Mouse (Mus musculus): ENCODE data around the gene Shh. TPM values are rescaled to one million over a fixed set of nuclear protein-coding genes. Genes with fewer than 3 reads are reported as not detected.

Shh gene
- polyA plus RNA-seq, 1 experiment = not detected

DNA sequence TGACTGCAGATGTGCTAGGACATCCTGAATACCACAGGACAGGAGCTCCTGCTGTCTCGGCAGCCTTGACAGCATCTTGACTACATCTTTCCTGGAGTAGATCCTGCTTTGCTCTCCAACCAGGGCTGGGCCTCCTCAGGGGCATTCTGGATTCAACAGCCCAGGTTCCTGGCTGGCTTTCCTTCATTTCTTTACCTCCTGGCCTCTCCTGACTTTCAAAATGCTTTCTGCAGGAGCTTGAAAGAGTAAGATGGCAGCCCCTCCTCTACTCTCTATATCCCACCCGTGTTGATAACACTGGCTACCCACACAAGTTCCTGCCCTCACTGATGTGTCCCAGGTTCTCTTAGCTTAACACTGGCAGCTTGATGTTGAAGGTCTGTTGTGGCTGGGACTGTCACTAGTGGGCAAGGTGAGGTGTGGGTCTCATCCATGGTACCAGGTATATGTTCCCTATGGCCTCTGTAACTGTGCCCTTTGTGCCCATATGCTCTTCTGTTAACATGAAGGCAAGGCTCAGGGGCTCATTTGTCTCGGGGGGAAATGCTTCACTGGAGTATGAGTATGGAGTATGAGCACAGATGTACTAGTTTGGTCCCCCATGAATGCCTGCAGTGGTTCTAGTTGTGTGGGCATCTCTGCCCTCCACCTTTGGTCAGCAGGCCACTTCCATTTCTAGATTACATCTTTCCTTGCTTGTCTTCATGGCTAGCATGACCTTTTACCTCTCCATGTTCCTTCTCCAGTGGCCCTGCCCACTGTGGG is 16.7 kb downstream of the Shh start:
- Histone ChIP-seq H3K4me3 (ENCODE audit: insufficient read depth, low read length) (no peak overlapping the region), H3K4me1 (ENCODE audit: control insufficient read depth, insufficient read depth, low read length) (no peaks in the 10 kb centered on the region), H3K27ac (ENCODE audit: insufficient read depth, low read depth, low read length) (no peak overlapping the region)
- TF ChIP-seq POLR2A (IDR thresholded peaks at IDR 0.05; ENCODE audit: borderline replicate concordance, low read depth, low read length) = no peak
- TF ChIP-seq CTCF (IDR thresholded peaks at IDR 0.05; ENCODE audit: low read depth, low read length) = no peak

- H3K27ac ChIP-seq (ENCODE audit: insufficient read depth, low read depth, low read length) = no peak overlapping the region
- TF ChIP-seq POLR2A (IDR thresholded peaks at IDR 0.05; ENCODE audit: borderline replicate concordance, low read depth, low read length) = no peak
- H3K4me3 ChIP-seq (ENCODE audit: insufficient read depth, low read length) = no peak overlapping the region
- H3K4me1 ChIP-seq (ENCODE audit: control insufficient read depth, insufficient read depth, low read length) = no peaks in the 10 kb centered on the region
Observed at GRCm38 (mm10) chr5:28425926-28426325, 41.1 kb downstream of the Shh start.

DNA sequence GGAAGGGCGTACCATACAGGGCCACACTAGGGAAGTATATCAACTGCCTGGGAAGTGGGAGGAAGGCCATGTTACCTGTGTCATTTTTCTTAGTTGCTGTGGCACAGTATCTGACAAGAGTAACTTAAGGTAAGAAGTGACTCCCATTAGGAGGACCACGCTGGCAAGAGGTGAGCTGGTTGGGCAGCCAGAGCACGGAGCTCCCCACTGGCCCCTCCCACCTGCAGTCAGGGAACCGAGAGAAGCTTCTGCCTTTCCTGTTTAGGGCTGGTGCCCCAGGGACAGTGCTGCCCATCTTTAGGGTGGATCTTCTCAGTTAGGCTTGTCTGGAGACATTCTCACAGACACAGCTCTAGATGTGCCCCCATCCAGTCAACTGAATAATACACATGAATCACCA is 43.3 kb downstream of the Shh start:
- Histone ChIP-seq H3K4me3 (ENCODE audit: insufficient read depth, low read length) (no peak overlapping the region), H3K4me1 (ENCODE audit: control insufficient read depth, insufficient read depth, low read length) (no peaks in the 10 kb centered on the region), H3K27ac (ENCODE audit: insufficient read depth, low read depth, low read length) (no peak overlapping the region)
- TF ChIP-seq POLR2A (IDR thresholded peaks at IDR 0.05; ENCODE audit: borderline replicate concordance, low read depth, low read length) (no peak), CTCF (IDR thresholded peaks at IDR 0.05; ENCODE audit: low read depth, low read length) (no peak)

- no peak for TF ChIP-seq POLR2A (IDR thresholded peaks at IDR 0.05; ENCODE audit: borderline replicate concordance, low read depth, low read length)
- TF ChIP-seq CTCF (IDR thresholded peaks at IDR 0.05; ENCODE audit: low read depth, low read length) = no peak
- no peaks in the 10 kb centered on the region for H3K4me1 ChIP-seq (ENCODE audit: control insufficient read depth, insufficient read depth, low read length)
Observed at GRCm38 (mm10) chr5:28419640-28420265, 47.3 kb downstream of the Shh start.

DNA sequence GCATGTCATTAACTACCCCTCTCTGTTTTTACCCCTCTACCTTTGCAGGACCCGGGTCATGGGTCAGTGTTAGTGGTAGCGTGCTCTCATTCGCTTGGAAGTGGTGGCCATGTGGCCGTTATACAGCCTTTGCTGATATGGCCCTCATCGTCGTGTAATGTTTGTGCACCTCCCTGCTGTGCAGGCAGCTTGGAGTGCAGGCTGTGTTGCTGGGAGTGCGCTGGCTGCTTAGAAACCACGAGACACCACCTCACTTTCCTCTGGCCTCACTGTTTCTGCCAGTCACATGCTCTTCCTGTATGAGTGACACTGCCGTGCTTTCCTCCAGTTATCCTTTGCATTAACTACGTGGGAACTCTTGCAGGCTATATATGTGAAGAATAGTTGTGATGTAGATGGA is 48.3 kb downstream of the Shh start:
- Histone ChIP-seq H3K4me1 (ENCODE audit: control insufficient read depth, insufficient read depth, low read length) (no peaks in the 10 kb centered on the region), H3K27ac (ENCODE audit: insufficient read depth, low read depth, low read length) (no peak overlapping the region), H3K4me3 (ENCODE audit: insufficient read depth, low read length) (no peak overlapping the region)
- TF ChIP-seq CTCF (IDR thresholded peaks at IDR 0.05; ENCODE audit: low read depth, low read length) (no peak), POLR2A (IDR thresholded peaks at IDR 0.05; ENCODE audit: borderline replicate concordance, low read depth, low read length) (no peak)

More at GRCm38 (mm10) chr5:28419640-28420265, 47.3 kb downstream of the Shh start:
- no peak overlapping the region for H3K4me3 ChIP-seq (ENCODE audit: insufficient read depth, low read length)
- no peak overlapping the region for H3K27ac ChIP-seq (ENCODE audit: insufficient read depth, low read depth, low read length)

DNA sequence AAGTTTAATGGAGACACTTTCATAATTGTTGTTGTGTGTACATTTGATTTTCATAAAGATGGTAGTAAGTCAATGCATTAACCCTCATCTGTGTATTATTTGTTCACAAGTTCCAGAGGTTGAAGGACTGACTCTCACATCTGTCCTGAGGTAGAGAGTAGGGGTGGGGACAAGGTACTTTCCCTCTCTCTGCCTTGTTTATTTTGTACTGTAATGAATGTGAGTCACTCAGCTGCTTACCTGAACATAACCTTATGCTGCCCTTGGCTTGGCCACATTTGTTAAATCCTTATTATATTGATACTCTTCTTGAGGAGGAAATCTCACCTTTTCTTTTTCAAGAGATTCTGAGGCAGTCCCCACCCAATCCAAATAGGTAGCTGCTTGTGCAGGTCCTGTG is 51.0 kb downstream of the Shh start:
- Histone ChIP-seq H3K27ac (ENCODE audit: insufficient read depth, low read depth, low read length) (no peak overlapping the region), H3K4me3 (ENCODE audit: insufficient read depth, low read length) (no peak overlapping the region), H3K4me1 (ENCODE audit: control insufficient read depth, insufficient read depth, low read length) (no peaks in the 10 kb centered on the region)
- TF ChIP-seq CTCF (IDR thresholded peaks at IDR 0.05; ENCODE audit: low read depth, low read length) (no peak), POLR2A (IDR thresholded peaks at IDR 0.05; ENCODE audit: borderline replicate concordance, low read depth, low read length) (no peak)

DNA sequence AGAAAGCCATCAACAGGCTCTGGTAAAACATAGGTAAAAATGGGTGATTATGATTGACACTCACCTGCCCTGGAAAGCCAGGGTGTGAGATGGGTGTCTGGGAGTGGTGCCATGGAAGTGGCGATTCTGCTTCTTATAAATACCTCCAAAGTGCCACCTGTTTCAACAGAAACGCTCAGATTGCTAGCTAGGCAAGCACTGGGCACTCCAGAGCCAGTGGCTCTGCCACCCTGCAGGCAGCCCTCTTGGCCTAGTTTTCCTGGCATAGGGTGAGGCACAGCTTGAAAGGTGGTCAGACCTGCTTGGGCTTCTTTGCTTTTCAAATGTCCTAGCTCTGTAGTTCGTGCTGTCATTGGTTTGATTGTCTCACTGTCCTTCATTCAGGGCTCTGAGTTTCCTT is 53.0 kb downstream of the Shh start:
- TF ChIP-seq CTCF (IDR thresholded peaks at IDR 0.05; ENCODE audit: low read depth, low read length) = no peak
- no peak for TF ChIP-seq POLR2A (IDR thresholded peaks at IDR 0.05; ENCODE audit: borderline replicate concordance, low read depth, low read length)
- Histone ChIP-seq H3K4me1 (ENCODE audit: control insufficient read depth, insufficient read depth, low read length) (no peaks in the 10 kb centered on the region), H3K4me3 (ENCODE audit: insufficient read depth, low read length) (no peak overlapping the region), H3K27ac (ENCODE audit: insufficient read depth, low read depth, low read length) (no peak overlapping the region)

DNA sequence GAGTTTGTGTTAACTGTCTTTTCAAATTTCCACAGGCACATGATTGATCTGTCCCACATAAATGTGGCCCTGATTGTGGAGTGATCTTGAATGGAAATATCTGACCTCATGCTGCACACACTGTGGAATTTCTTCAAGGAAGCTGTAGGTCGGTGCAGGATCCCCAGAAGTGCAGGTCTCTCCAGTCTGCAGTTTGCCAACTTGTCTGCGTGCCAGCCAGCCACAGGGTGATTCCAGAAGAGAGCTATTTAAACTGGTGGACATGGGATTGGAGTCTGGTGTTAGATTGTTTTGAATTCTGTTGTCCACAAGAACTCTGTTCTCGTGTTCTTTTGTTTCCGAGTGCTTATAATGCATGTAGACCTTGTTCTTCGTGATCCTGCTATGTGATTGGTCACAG is 53.5 kb downstream of the Shh start:
- no peak overlapping the region for H3K4me3 ChIP-seq (ENCODE audit: insufficient read depth, low read length)

DNA sequence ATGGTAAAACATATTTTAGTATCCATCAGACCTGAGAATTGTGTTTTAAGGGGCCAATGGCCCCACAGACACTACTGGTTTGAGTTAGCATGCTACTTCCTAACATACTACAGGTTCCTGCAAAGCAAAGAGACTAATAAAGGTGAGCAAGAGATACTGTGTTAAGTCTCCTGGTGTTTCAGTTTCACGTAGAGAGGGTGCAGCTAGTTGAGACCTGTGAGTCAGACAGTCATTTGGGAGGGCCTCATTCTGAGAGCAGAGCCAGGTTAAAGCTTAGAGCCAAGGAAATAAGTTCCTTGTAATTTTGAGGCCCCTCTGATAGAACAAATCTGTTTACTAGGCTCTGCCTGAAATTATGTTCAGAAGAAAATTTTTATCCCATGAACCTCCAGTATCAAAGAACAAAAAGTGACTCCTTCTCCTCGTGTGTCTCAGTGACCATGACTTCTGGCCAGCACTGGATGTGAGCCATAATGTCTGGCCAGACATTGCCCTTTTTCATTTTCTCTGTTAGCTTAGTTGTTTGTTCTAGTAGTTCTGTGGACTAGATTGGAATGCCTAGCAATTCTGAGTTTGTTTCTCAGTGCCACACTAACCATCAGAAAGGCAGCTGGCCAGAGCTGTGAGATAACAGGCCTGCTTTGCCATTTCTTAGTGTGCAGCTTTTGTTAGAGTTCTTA is 54.9 kb downstream of the Shh start:
- Histone ChIP-seq H3K4me1 (ENCODE audit: control insufficient read depth, insufficient read depth, low read length) (no peaks in the 10 kb centered on the region), H3K4me3 (ENCODE audit: insufficient read depth, low read length) (no peak overlapping the region), H3K27ac (ENCODE audit: insufficient read depth, low read depth, low read length) (no peak overlapping the region)
- TF ChIP-seq POLR2A (IDR thresholded peaks at IDR 0.05; ENCODE audit: borderline replicate concordance, low read depth, low read length) = no peak
- no peak for TF ChIP-seq CTCF (IDR thresholded peaks at IDR 0.05; ENCODE audit: low read depth, low read length)

More for the DNA sequence above, 53.5 kb downstream of the Shh start:
- TF ChIP-seq POLR2A (IDR thresholded peaks at IDR 0.05; ENCODE audit: borderline replicate concordance, low read depth, low read length) (no peak), CTCF (IDR thresholded peaks at IDR 0.05; ENCODE audit: low read depth, low read length) (no peak)
- Histone ChIP-seq H3K27ac (ENCODE audit: insufficient read depth, low read depth, low read length) (no peak overlapping the region), H3K4me1 (ENCODE audit: control insufficient read depth, insufficient read depth, low read length) (no peaks in the 10 kb centered on the region)

Other genes starting within 250 kb of the Shh start
- not detected in 2 replicates for gene Cnpy1, start 221.4 kb downstream of the Shh start, polyA plus RNA-seq (2012; ENCODE audit: insufficient read depth, insufficient read length, missing spikeins)
- 39.2 and 42.6 TPM in 2 replicates for gene Rbm33, start 150.1 kb downstream of the Shh start, polyA plus RNA-seq (2012; ENCODE audit: insufficient read depth, insufficient read length, missing spikeins)